Mouse (Mus musculus): ENCODE measurements around the gene Itga9. TPM values are rescaled to one million over a fixed set of nuclear protein-coding genes. Genes with fewer than 3 reads are reported as not detected.
A peak's percentile ranks its signal among the peaks of the same experiment; 100 is the strongest.

The Itga9 gene
- polyA plus RNA-seq, 1 experiment from 2014 or later: 2.8 TPM

- H3K27ac ChIP-seq (replicated peaks): no peak overlapping the region
- peaks cover 6% of the 10 kb centered on the region; the same call in 1 of the 2 replicates for H3K4me1 ChIP-seq (replicated peaks)
- no peaks in the 10 kb centered on the region for H3K9me3 ChIP-seq
- no peak overlapping the region for H3K4me2 ChIP-seq
- H3K36me3 ChIP-seq: no peaks in the 10 kb centered on the region
- 90% methylated on average over 9 of the region's 9 CpGs for WGBS
- no peak overlapping the region for H3K4me3 ChIP-seq
- no peak overlapping the region for H3K9ac ChIP-seq
- no peaks in the 10 kb centered on the region for H3K27me3 ChIP-seq
- ATAC-seq (ENCODE audit: low FRiP score, low read depth): no peak
Measured at GRCm38 (mm10) chr9:118856665-118857064, 250.2 kb downstream of the Itga9 start.

DNA sequence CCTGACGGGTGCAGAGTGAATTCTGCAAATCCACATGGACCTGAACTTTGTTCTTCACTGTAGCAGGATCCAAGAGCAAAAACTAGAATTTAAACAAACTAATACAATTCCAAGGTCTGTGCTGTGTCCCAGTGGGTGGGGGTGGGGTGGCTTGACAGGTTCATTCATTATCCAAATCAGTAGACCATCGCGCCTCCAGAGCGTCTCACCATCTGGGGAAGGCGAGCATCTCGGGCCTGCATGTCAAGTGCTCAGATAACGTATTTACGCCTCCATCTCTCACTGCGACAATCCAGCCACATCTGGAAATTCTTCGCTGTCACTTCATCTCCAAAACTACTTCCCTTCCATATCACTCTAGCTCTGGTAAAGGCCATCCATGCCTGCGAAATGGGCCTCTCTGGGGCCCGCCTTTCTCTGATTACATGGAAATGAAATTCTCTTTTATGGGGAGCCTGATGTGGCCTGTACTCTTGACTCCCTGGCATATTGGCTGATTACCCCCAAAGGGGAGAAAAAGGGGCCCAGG lies 254.2 kb downstream of the Itga9 start:
- H3K27ac ChIP-seq (replicated peaks): 0 out of 2 replicates have a peak overlapping the region, but pooled peaks have one; percentile 16
- WGBS: 55% methylated on average over 12 of the region's 12 CpGs
- no peaks in the 10 kb centered on the region for H3K9me3 ChIP-seq
- H3K4me3 ChIP-seq: no peak overlapping the region
- H3K4me1 ChIP-seq (replicated peaks): peaks cover 6% of the 10 kb centered on the region; the same call in 1 of the 2 replicates
- H3K27me3 ChIP-seq: no peaks in the 10 kb centered on the region
- H3K36me3 ChIP-seq: no peaks in the 10 kb centered on the region
- no peak for ATAC-seq (ENCODE audit: low FRiP score, low read depth)
- H3K9ac ChIP-seq: no peak overlapping the region
- H3K4me2 ChIP-seq: no peak overlapping the region

GRCm38 (mm10) chr9:118862214-118862613 lies 255.7 kb downstream of the Itga9 start:
- ATAC-seq (ENCODE audit: low FRiP score, low read depth): no peak
- H3K4me3 ChIP-seq: no peak overlapping the region
- H3K9me3 ChIP-seq: no peaks in the 10 kb centered on the region
- no peak overlapping the region for H3K27ac ChIP-seq (replicated peaks)
- no peaks in the 10 kb centered on the region for H3K27me3 ChIP-seq
- H3K4me1 ChIP-seq (replicated peaks): peaks cover 6% of the 10 kb centered on the region; the same call in 1 of the 2 replicates
- H3K4me2 ChIP-seq: no peak overlapping the region
- 89% methylated on average over 12 of the region's 12 CpGs for WGBS
- no peaks in the 10 kb centered on the region for H3K36me3 ChIP-seq
- no peak overlapping the region for H3K9ac ChIP-seq

DNA sequence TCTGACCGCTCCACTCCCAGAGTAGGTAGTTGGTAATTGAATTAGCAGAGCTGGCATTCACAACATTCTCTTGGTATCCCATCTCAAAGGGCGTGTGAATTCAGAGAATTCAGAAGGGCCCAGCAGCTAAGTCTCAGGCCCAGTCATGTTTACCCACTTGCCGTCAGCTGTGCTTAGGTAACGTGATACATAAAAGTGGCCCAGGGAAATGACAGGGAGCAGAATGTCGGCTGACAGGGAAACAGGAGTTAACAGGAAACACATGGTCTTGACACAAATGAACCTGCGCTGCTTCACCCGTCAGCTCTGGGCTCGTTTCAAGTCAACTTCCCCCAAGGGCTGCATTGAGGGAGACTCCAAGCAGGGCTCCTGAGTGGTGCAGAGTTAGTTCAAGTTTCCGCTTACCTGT lies 256.4 kb downstream of the Itga9 start:
- H3K9me3 ChIP-seq: no peaks in the 10 kb centered on the region
- ATAC-seq (ENCODE audit: low FRiP score, low read depth): no peak
- H3K4me2 ChIP-seq: no peak overlapping the region
- H3K36me3 ChIP-seq: no peaks in the 10 kb centered on the region
- H3K27me3 ChIP-seq: no peaks in the 10 kb centered on the region
- H3K4me3 ChIP-seq: no peak overlapping the region
- no peak overlapping the region for H3K27ac ChIP-seq (replicated peaks)
- WGBS: 72% methylated on average over 9 of the region's 9 CpGs
- no peak overlapping the region for H3K9ac ChIP-seq
- H3K4me1 ChIP-seq (replicated peaks): peaks cover 6% of the 10 kb centered on the region; the same call in 1 of the 2 replicates

- no peak for ATAC-seq (ENCODE audit: low FRiP score, low read depth)
- H3K4me2 ChIP-seq: no peak overlapping the region
- no peaks in the 10 kb centered on the region for H3K27me3 ChIP-seq
- no peaks in the 10 kb centered on the region for H3K36me3 ChIP-seq
- peaks cover 6% of the 10 kb centered on the region; the same call in 1 of the 2 replicates for H3K4me1 ChIP-seq (replicated peaks)
- 96% methylated on average over 8 of the region's 8 CpGs for WGBS
- no peak overlapping the region for H3K9ac ChIP-seq
- H3K4me3 ChIP-seq: no peak overlapping the region
- H3K9me3 ChIP-seq: no peaks in the 10 kb centered on the region
- H3K27ac ChIP-seq (replicated peaks): no peak overlapping the region
Measured at GRCm38 (mm10) chr9:118863528-118863927, 257.0 kb downstream of the Itga9 start.

DNA sequence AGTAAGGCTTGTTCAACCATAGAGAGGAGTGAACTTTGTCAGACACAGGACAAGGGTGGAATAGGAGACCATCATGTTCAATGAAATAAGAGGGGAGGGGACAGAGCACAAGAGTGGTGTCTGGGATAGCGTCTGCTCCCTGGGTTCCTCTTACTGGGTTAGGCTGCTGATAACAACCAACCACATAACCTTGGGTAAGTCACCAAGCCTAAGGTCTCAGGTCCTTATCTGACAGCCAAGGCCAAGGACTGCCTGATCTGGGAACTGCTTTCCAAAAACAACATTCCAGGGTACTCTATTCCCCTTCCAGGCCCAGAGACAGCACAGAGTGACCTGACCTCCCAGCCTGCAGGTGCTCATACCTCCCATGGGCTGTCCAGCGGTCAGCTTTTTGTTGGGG lies 260.5 kb downstream of the Itga9 start:
- Histone ChIP-seq H3K9ac (no peak overlapping the region), H3K27me3 (no peaks in the 10 kb centered on the region), H3K4me2 (no peak overlapping the region), H3K36me3 (no peaks in the 10 kb centered on the region), H3K27ac (replicated peaks) (no peak overlapping the region), H3K4me3 (no peak overlapping the region), H3K4me1 (replicated peaks) (no peaks in the 10 kb centered on the region), H3K9me3 (no peaks in the 10 kb centered on the region)
- no peak for ATAC-seq (ENCODE audit: low FRiP score, low read depth)
- 91% methylated on average over 2 of the region's 2 CpGs for WGBS

GRCm38 (mm10) chr9:118867851-118868250 lies 261.4 kb downstream of the Itga9 start:
- Histone ChIP-seq H3K9ac (no peak overlapping the region), H3K4me1 (replicated peaks) (no peaks in the 10 kb centered on the region), H3K27ac (replicated peaks) (no peak overlapping the region), H3K36me3 (no peaks in the 10 kb centered on the region), H3K27me3 (no peaks in the 10 kb centered on the region), H3K4me3 (no peak overlapping the region), H3K9me3 (no peaks in the 10 kb centered on the region), H3K4me2 (no peak overlapping the region)
- WGBS: 83% methylated on average over 8 of the region's 8 CpGs
- no peak for ATAC-seq (ENCODE audit: low FRiP score, low read depth)

- Histone ChIP-seq H3K9ac (no peak overlapping the region), H3K4me2 (no peak overlapping the region), H3K27ac (replicated peaks) (no peak overlapping the region), H3K27me3 (no peaks in the 10 kb centered on the region), H3K36me3 (no peaks in the 10 kb centered on the region), H3K4me3 (no peak overlapping the region), H3K9me3 (no peaks in the 10 kb centered on the region), H3K4me1 (replicated peaks) (no peaks in the 10 kb centered on the region)
- no peak for ATAC-seq (ENCODE audit: low FRiP score, low read depth)
- WGBS: 53% methylated on average over 4 of the region's 4 CpGs
Measured at GRCm38 (mm10) chr9:118871089-118871488, 264.6 kb downstream of the Itga9 start.

DNA sequence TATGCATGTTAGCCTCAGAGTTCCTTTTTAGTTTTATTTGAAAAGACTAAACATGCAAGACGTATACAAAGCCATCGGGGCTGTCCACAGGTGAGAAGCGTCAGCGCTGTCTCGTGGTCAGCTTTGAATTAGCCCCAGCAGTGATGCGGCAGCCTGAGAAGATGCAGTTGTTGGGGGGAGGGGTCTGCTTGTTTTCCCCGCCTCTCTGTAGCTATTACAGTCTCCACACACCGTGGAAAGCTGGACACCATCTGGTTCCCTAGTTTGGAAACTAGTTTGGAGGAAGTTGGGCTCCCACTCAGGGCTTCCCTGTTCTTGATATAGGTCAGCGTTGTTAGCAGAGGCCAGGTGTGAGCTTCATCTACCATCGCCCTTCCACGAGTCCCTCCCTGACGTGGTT lies 266.5 kb downstream of the Itga9 start:
- Histone ChIP-seq H3K36me3 (no peaks in the 10 kb centered on the region), H3K4me3 (no peak overlapping the region), H3K9me3 (no peaks in the 10 kb centered on the region), H3K27ac (replicated peaks) (no peak overlapping the region), H3K4me2 (no peak overlapping the region), H3K27me3 (no peaks in the 10 kb centered on the region), H3K9ac (no peak overlapping the region), H3K4me1 (replicated peaks) (no peaks in the 10 kb centered on the region)
- WGBS: 92% methylated on average over 12 of the region's 12 CpGs
- no peak for ATAC-seq (ENCODE audit: low FRiP score, low read depth)

GRCm38 (mm10) chr9:118873596-118873995 lies 267.1 kb downstream of the Itga9 start:
- H3K4me1 ChIP-seq (replicated peaks): no peaks in the 10 kb centered on the region
- H3K27ac ChIP-seq (replicated peaks): no peak overlapping the region
- no peak overlapping the region for H3K9ac ChIP-seq
- H3K4me3 ChIP-seq: no peak overlapping the region
- 83% methylated on average over 3 of the region's 3 CpGs for WGBS
- no peaks in the 10 kb centered on the region for H3K9me3 ChIP-seq
- no peaks in the 10 kb centered on the region for H3K27me3 ChIP-seq
- ATAC-seq (ENCODE audit: low FRiP score, low read depth): no peak
- H3K36me3 ChIP-seq: no peaks in the 10 kb centered on the region
- H3K4me2 ChIP-seq: no peak overlapping the region

- no peak for ATAC-seq (ENCODE audit: low FRiP score, low read depth)
- no peak overlapping the region for H3K9ac ChIP-seq
- no peaks in the 10 kb centered on the region for H3K9me3 ChIP-seq
- 80% methylated on average over 4 of the region's 4 CpGs for WGBS
- H3K36me3 ChIP-seq: no peaks in the 10 kb centered on the region
- H3K4me1 ChIP-seq (replicated peaks): no peaks in the 10 kb centered on the region
- H3K27me3 ChIP-seq: no peaks in the 10 kb centered on the region
- H3K4me3 ChIP-seq: no peak overlapping the region
- no peak overlapping the region for H3K4me2 ChIP-seq
- no peak overlapping the region for H3K27ac ChIP-seq (replicated peaks)
Measured at GRCm38 (mm10) chr9:118875705-118876104, 269.2 kb downstream of the Itga9 start.

DNA sequence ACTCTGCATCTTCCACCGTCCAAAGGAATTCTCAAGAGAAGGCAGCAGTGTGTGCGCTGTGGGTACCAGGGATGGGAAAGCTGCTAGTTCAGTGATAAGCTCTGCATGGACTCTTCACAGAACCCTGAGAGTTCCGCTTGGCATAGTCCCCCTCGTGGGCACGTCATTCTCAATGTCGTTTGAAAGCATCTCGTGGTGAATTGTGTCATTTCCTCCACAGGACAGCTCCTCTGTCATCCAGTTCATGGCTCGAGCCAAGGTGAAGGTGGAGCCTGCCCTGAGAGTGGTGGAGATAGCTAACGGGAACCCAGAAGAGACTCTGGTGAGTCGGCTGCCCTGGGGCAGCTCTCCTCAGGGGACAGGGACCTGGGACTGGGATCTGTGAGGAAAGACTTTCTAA lies 270.4 kb downstream of the Itga9 start:
- Histone ChIP-seq H3K4me3 (no peak overlapping the region), H3K4me2 (no peak overlapping the region), H3K36me3 (no peaks in the 10 kb centered on the region), H3K27ac (replicated peaks) (no peak overlapping the region), H3K9me3 (no peaks in the 10 kb centered on the region), H3K27me3 (no peaks in the 10 kb centered on the region), H3K4me1 (replicated peaks) (no peaks in the 10 kb centered on the region), H3K9ac (no peak overlapping the region)
- no peak for ATAC-seq (ENCODE audit: low FRiP score, low read depth)
- WGBS: 80% methylated on average over 10 of the region's 10 CpGs

DNA sequence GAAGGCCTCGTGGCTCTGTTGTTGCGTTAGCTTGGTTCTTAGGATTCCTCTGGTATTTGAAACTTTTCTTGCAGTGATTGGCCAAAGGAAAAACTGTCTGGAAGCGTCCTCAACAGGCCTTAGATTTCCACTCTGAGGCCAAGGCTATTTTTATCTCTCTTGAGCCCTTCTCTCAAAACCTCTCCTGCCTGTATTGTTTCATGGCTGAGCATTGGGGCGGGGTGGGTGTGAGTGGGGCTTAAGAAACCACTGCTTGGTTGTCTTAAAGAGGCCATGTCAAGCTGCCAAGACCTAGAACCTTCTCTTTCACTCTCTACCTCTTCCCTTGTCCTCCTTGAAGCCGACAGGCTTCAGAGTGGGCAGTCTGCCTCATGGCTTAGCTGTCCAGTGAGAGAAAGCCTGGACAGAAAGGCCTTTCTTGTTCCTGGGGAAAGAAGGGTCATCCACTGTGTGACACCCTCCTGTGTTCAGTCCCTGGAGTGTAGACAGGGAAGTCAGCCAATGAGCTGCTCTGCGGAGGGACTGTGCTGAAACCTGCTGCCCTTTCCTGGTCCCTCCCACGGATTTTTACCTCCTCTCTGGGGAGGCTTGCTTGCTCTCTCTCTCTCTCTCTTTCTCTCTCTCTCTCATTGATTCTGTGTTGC lies 271.0 kb downstream of the Itga9 start:
- Histone ChIP-seq H3K4me1 (replicated peaks) (no peaks in the 10 kb centered on the region), H3K27me3 (no peaks in the 10 kb centered on the region), H3K4me2 (no peak overlapping the region), H3K9me3 (no peaks in the 10 kb centered on the region), H3K27ac (replicated peaks) (no peak overlapping the region), H3K4me3 (no peak overlapping the region), H3K36me3 (no peaks in the 10 kb centered on the region), H3K9ac (no peak overlapping the region)
- 87% methylated on average over 7 of the region's 7 CpGs for WGBS
- ATAC-seq (ENCODE audit: low FRiP score, low read depth): no peak
